Mouse (Mus musculus): Measurements from ENCODE around the gene Gramd1b.
A peak's percentile ranks its signal among the peaks of the same experiment; 100 is the strongest.

Gene Gramd1b

GRCm38 (mm10) chr9:40269103-40269861 is 261.9 kb downstream of the Gramd1b start, which contains the start of gene Scn3b:
Gene Scn3b, plus strand, starts transcription at chr9:40269217.
- DNase-seq (ENCODE audit: low spot score in 2 of 2) = peak; percentile 21 to 55

- DNase-seq (ENCODE audit: low spot score in 2 of 2) = no peak
These were observed 262.5 kb downstream of the Gramd1b start for GRCm38 (mm10) chr9:40268748-40269102.

GRCm38 (mm10) chr9:40268040-40268747 is 263.0 kb downstream of the Gramd1b start:
- DNase-seq (ENCODE audit: low spot score in 2 of 2) = no peak

- DNase-seq (ENCODE audit: low spot score in 2 of 2) = no peak
These were observed 267.3 kb downstream of the Gramd1b start for GRCm38 (mm10) chr9:40263874-40264273.

- DNase-seq (ENCODE audit: low spot score in 2 of 2) = no peak
These were observed 278.7 kb downstream of the Gramd1b start for GRCm38 (mm10) chr9:40252459-40252858.

- DNase-seq (ENCODE audit: low spot score in 2 of 2) = no peak
These were observed 282.1 kb downstream of the Gramd1b start for GRCm38 (mm10) chr9:40249106-40249505.

GRCm38 (mm10) chr9:40246702-40247101 is 284.5 kb downstream of the Gramd1b start:
- DNase-seq (ENCODE audit: low spot score in 2 of 2) = no peak

- DNase-seq (ENCODE audit: low spot score in 2 of 2) = no peak
These were observed 285.1 kb downstream of the Gramd1b start for GRCm38 (mm10) chr9:40245974-40246665.

- DNase-seq (ENCODE audit: low spot score in 2 of 2) = no peak
These were observed 285.7 kb downstream of the Gramd1b start for GRCm38 (mm10) chr9:40245466-40245865.

Measured in urinary bladder, postnatal 36 days (tissue).